Mouse (Mus musculus) heart, adult 2 months (tissue): ENCODE data around the gene Nudt6. TPM values are rescaled to one million over a fixed set of nuclear protein-coding genes. Genes with fewer than 3 reads are reported as not detected.

ENCODE experiments used
- DNase-seq, 2 experiments: peaks; one replicate each; pipeline ENCODE4 v3.0.0; 2021
- H3K27ac ChIP-seq: fragments of 200-600 bp; 2 replicates; pipeline ENCODE4 v1.8.1; 2022
- H3K27me3 ChIP-seq: fragments of 200-500 bp; 2 replicates; pipeline ENCODE4 v1.6.1; 2012; ENCODE audit warnings: mild to moderate bottlenecking, low read length, inconsistent platforms, mixed read lengths; ENCODE audit not compliant: control insufficient read depth, insufficient read depth
- H3K36me3 ChIP-seq: fragments of 200-500 bp; 2 replicates; pipeline ENCODE4 v1.6.1; 2012; ENCODE audit warnings: low read length, inconsistent platforms; ENCODE audit not compliant: control insufficient read depth, insufficient read depth
- H3K4me1 ChIP-seq: fragments of 200-500 bp; 2 replicates; pipeline ENCODE4 v1.6.1; 2011; ENCODE audit warnings: low read length; ENCODE audit not compliant: control insufficient read depth, insufficient read depth
- H3K4me3 ChIP-seq: fragments of 200-600 bp; 2 replicates; pipeline ENCODE4 v1.8.1; 2022
- H3K79me2 ChIP-seq: fragments of 200-500 bp; replicated peaks from 2 replicates; pipeline ENCODE4 v1.6.1; 2012; ENCODE audit warnings: mild to moderate bottlenecking, inconsistent platforms, low read length, moderate library complexity, mixed read lengths; ENCODE audit not compliant: control insufficient read depth, insufficient read depth
- H3K9ac ChIP-seq: fragments of 200-500 bp; 2 replicates; pipeline ENCODE4 v1.6.1; 2012; ENCODE audit warnings: low read depth, mild to moderate bottlenecking, control low read depth, inconsistent platforms, low read length, mixed read lengths
- CTCF ChIP-seq: fragments of 200-600 bp; IDR thresholded peaks from 2 replicates; pipeline ENCODE4 v1.8.1; 2022; ENCODE audit warnings: antibody characterized with exemption, mild to moderate bottlenecking, moderate library complexity
- EP300 ChIP-seq: fragments of 200-500 bp; IDR thresholded peaks from 2 replicates; pipeline ENCODE4 v1.6.1; 2011; ENCODE audit warnings: low read depth, low read length, control low read depth; ENCODE audit not compliant: insufficient read depth
- POLR2A ChIP-seq: fragments of 200-500 bp; IDR thresholded peaks from 2 replicates; pipeline ENCODE4 v1.6.1; 2011; ENCODE audit warnings: mild to moderate bottlenecking, low read depth, low read length, control low read depth; ENCODE audit not compliant: insufficient read depth
- WGBS: fragments of 180-500 bp; shearing (Covaris S2); methylation state at CpG from one replicate; pipeline ENCODE4 v1.1.7; 2018; 5-methylcytosine and 5-hydroxymethylcytosine counted together
- intact Hi-C: fragments of 180-260 bp; cut with DNase I; formaldehyde crosslinking; loops from one replicate; pipeline ENCODE4 v1.15.1; 2025
- long read RNA-seq: library from polyadenylated mRNA; stranded (forward); transcript quantifications from one replicate; pipeline ENCODE4 v2.0.0, GENCODE M21; 2021
- polyA plus RNA-seq: library from polyadenylated mRNA; depleted of rRNA; stranded (reverse); fragments of >200 nt; gene quantifications from 2 replicates; pipeline ENCODE4 v1.2.3, GENCODE M21; 2012; rRNA removed
- total RNA-seq, 2 experiments: library from RNA; stranded (reverse); gene quantifications; 2 replicates each; pipeline ENCODE4 v1.2.3; 2021

Nudt6 gene
- 10 to 100 TPM; 26.6 to 32.1 TPM for total RNA-seq
- polyA plus RNA-seq: 34.5 and 37.3 TPM in 2 replicates
- long read RNA-seq, transcript Nudt6-201 (5 exons, 1,155 nt): major isoform, 13 of 49 reads
- long read RNA-seq, transcript Nudt6-202 (5 exons, 1,070 nt): minor isoform, 10 of 49 reads
- long read RNA-seq, partial matches to known transcripts: 1 of 49 reads
- long read RNA-seq, other reads (novel, unspliced or antisense): 24 of 49 reads

- intact Hi-C loops: no loop called here
- Histone ChIP-seq H3K27ac (peak within 1 kb of the TSS; percentile 94), H3K4me1 (no peaks in the 10 kb centered on the region; the same call in 1 of the 2 replicates), H3K9ac (peak within 1 kb of the TSS; percentile 70), H3K79me2 (no peaks in the 10 kb centered on the region; the same call in 1 of the 2 replicates), H3K27me3 (no peaks in the 10 kb centered on the region), H3K36me3 (no peaks in the 10 kb centered on the region), H3K4me3 (peak within 1 kb of the TSS; percentile 96)
- WGBS: under 1% methylated on average over 50 of the region's 50 CpGs
- DNase-seq: peak; percentile 92 to 94
- TF ChIP-seq EP300: no peak
- TF ChIP-seq POLR2A: peak; percentile 33; the same call in 1 of the 2 replicates
Observed at GRCm38 (mm10) chr3:37420072-37420471, at the start of gene Nudt6. Gene Nudt6, minus strand, starts transcription at chr3:37420211.

GRCm38 (mm10) chr3:37469353-37469752, 49.3 kb upstream of the Nudt6 start:
- TF ChIP-seq EP300 (no peak), CTCF (no peak), POLR2A (no peak)
- no peak overlapping the region for H3K9ac ChIP-seq
- intact Hi-C loops: loop anchor here (5.0 kb wide), 1 partner anchor 753 kb away; no protein-coding TSS in a partner anchor
- no peaks in the 10 kb centered on the region for H3K27me3 ChIP-seq
- no peak for DNase-seq
- H3K27ac ChIP-seq: no peak overlapping the region
- no peak overlapping the region for H3K4me3 ChIP-seq
- no peaks in the 10 kb centered on the region for H3K79me2 ChIP-seq
- peaks cover 1% of the 10 kb centered on the region; the same call in 1 of the 2 replicates for H3K4me1 ChIP-seq
- H3K36me3 ChIP-seq: peaks cover 2% of the 10 kb centered on the region; the same call in 1 of the 2 replicates
- WGBS: 76% methylated on average over 4 of the region's 4 CpGs

GRCm38 (mm10) chr3:37468170-37468569, 48.2 kb upstream of the Nudt6 start:
- TF ChIP-seq CTCF (peak; percentile 77), EP300 (no peak)
- Histone ChIP-seq H3K79me2 (no peaks in the 10 kb centered on the region), H3K4me1 (peaks cover 1% of the 10 kb centered on the region; the same call in 1 of the 2 replicates), H3K27ac (no peak overlapping the region), H3K36me3 (peaks cover 2% of the 10 kb centered on the region; the same call in 1 of the 2 replicates), H3K9ac (no peak overlapping the region), H3K4me3 (no peak overlapping the region), H3K27me3 (no peaks in the 10 kb centered on the region)
- intact Hi-C loops: loop anchor here (1.0 to 5.0 kb wide), 2 partner anchors 736 to 754 kb away; no protein-coding TSS in a partner anchor
- DNase-seq: no peak
- WGBS: 92% methylated on average over 2 of the region's 2 CpGs

GRCm38 (mm10) chr3:37455992-37456391, 36.0 kb upstream of the Nudt6 start:
- 41% methylated on average over 1 of the region's 1 CpGs for WGBS
- no peak for TF ChIP-seq EP300
- TF ChIP-seq CTCF: no peak
- no peak for TF ChIP-seq POLR2A
- intact Hi-C loops: no loop called here

GRCm38 (mm10) chr3:37443409-37443808, 23.4 kb upstream of the Nudt6 start:
- no peaks in the 10 kb centered on the region for H3K36me3 ChIP-seq
- intact Hi-C loops: no loop called here
- H3K79me2 ChIP-seq: no peaks in the 10 kb centered on the region
- H3K27me3 ChIP-seq: no peaks in the 10 kb centered on the region
- H3K4me3 ChIP-seq: no peak overlapping the region
- H3K27ac ChIP-seq: no peak overlapping the region
- no peak overlapping the region for H3K9ac ChIP-seq
- H3K4me1 ChIP-seq: no peaks in the 10 kb centered on the region
- WGBS: 77% methylated on average over 2 of the region's 2 CpGs
- DNase-seq: no peak
- TF ChIP-seq CTCF: no peak
- TF ChIP-seq POLR2A: no peak
- no peak for TF ChIP-seq EP300

More at GRCm38 (mm10) chr3:37455992-37456391, 36.0 kb upstream of the Nudt6 start:
- no peak for DNase-seq
- no peaks in the 10 kb centered on the region for H3K79me2 ChIP-seq
- H3K4me1 ChIP-seq: no peaks in the 10 kb centered on the region; the same call in 1 of the 2 replicates
- no peak overlapping the region for H3K9ac ChIP-seq
- H3K27me3 ChIP-seq: no peaks in the 10 kb centered on the region
- peaks cover 2% of the 10 kb centered on the region; the same call in 1 of the 2 replicates for H3K36me3 ChIP-seq
- H3K27ac ChIP-seq: no peak overlapping the region
- no peak overlapping the region for H3K4me3 ChIP-seq

- no peaks in the 10 kb centered on the region; the same call in 1 of the 2 replicates for H3K36me3 ChIP-seq
- 57% methylated on average over 1 of the region's 1 CpGs for WGBS
- no peak overlapping the region for H3K27ac ChIP-seq
- H3K4me1 ChIP-seq: no peaks in the 10 kb centered on the region
- no peaks in the 10 kb centered on the region for H3K79me2 ChIP-seq
- TF ChIP-seq EP300 (no peak), POLR2A (no peak), CTCF (no peak)
- H3K27me3 ChIP-seq: no peaks in the 10 kb centered on the region
- no peak overlapping the region for H3K4me3 ChIP-seq
- intact Hi-C loops: no loop called here
- peak in 1 of 2 experiments; percentile 27 for DNase-seq
- no peak overlapping the region for H3K9ac ChIP-seq
Observed at GRCm38 (mm10) chr3:37439770-37440169, 19.8 kb upstream of the Nudt6 start.
